ENCODE assay signal across 8 mouse cellular contexts in genomic region chr12:100958006-100958405, GRCm38 (mm10). TPM values are rescaled to one million over a fixed set of nuclear protein-coding genes. Genes with fewer than 3 reads are reported as not detected.
A peak's percentile ranks its signal among the peaks of the same experiment; 100 is the strongest.
DNase-seq lines count a peak whose midpoint lies in the region; ATAC-seq lines count a peak whose summit lies in the region.

No protein-coding gene starts in this region.

- peaks cover 14% of the 10 kb centered on the region for H3K4me1 ChIP-seq in embryonic facial prominence, embryonic 13.5 days
- H3K4me1 ChIP-seq in heart, embryonic 11.5 days (ENCODE audit: control insufficient read depth, insufficient read depth, low read length) = peaks cover 9% of the 10 kb centered on the region
- peaks cover 45% of the 10 kb centered on the region for H3K4me1 ChIP-seq in kidney, embryonic 15.5 days
- peaks cover 67% of the 10 kb centered on the region for H3K4me1 ChIP-seq in liver, embryonic 16.5 days (ENCODE audit: control insufficient read depth, low read depth, low read length)
- H3K4me1 ChIP-seq in neural tube, embryonic 13.5 days (replicated peaks) = peaks cover 35% of the 10 kb centered on the region

- WGBS in embryonic facial prominence, embryonic 13.5 days = 18% methylated on average over 5 of the region's 5 CpGs
- 23% methylated on average over 5 of the region's 5 CpGs for WGBS in heart, embryonic 11.5 days (ENCODE audit: insufficient replicate concordance)
- 26% methylated on average over 5 of the region's 5 CpGs for WGBS in kidney, embryonic 15.5 days
- WGBS in liver, embryonic 16.5 days (ENCODE audit: insufficient replicate concordance) = 20% methylated on average over 5 of the region's 5 CpGs
- WGBS in neural tube, embryonic 13.5 days = 21% methylated on average over 5 of the region's 5 CpGs

- peak; percentile 20; the same call in 1 of the 2 replicates for ATAC-seq in embryonic facial prominence, embryonic 13.5 days (ENCODE audit: insufficient number of reproducible peaks, insufficient read depth, low FRiP score, low TSS enrichment, low read depth)
- 0 out of 2 replicates have a peak, but pooled peaks have one; percentile 33 for ATAC-seq in heart, embryonic 11.5 days (replicated peaks; ENCODE audit: insufficient number of reproducible peaks, low FRiP score, low TSS enrichment)
- peak; percentile 50 for ATAC-seq in kidney, embryonic 15.5 days (replicated peaks; ENCODE audit: low FRiP score)
- peak; percentile 40 for ATAC-seq in liver, embryonic 16.5 days (ENCODE audit: low read depth)
- peak; percentile 59 for ATAC-seq in neural tube, embryonic 13.5 days (ENCODE audit: low read depth)

- H3K27me3 ChIP-seq in embryonic facial prominence, embryonic 13.5 days = no peaks in the 10 kb centered on the region
- peaks cover 66% of the 10 kb centered on the region for H3K27me3 ChIP-seq in heart, embryonic 11.5 days (ENCODE audit: control insufficient read depth, insufficient read depth, low read length)
- H3K27me3 ChIP-seq in kidney, embryonic 15.5 days = no peaks in the 10 kb centered on the region
- H3K27me3 ChIP-seq in liver, embryonic 16.5 days (ENCODE audit: control insufficient read depth, insufficient read depth, low read depth, low read length) = no peaks in the 10 kb centered on the region
- H3K27me3 ChIP-seq in neural tube, embryonic 13.5 days = peaks cover 32% of the 10 kb centered on the region

- H3K9ac ChIP-seq in embryonic facial prominence, embryonic 13.5 days = no peak overlapping the region
- H3K9ac ChIP-seq in heart, embryonic 11.5 days (ENCODE audit: low read depth, low read length) = no peak overlapping the region
- H3K9ac ChIP-seq in kidney, embryonic 15.5 days = no peak overlapping the region
- H3K9ac ChIP-seq in liver, embryonic 16.5 days (ENCODE audit: low read depth, low read length) = peak overlapping the region; percentile 59
- H3K9ac ChIP-seq in neural tube, embryonic 13.5 days = peak overlapping the region; percentile 47; the same call in 1 of the 2 replicates

- no peak overlapping the region for H3K4me3 ChIP-seq in embryonic facial prominence, embryonic 13.5 days
- H3K4me3 ChIP-seq in heart, embryonic 11.5 days (ENCODE audit: low read depth, low read length) = no peak overlapping the region
- no peak overlapping the region for H3K4me3 ChIP-seq in kidney, embryonic 15.5 days (replicated peaks)
- peak overlapping the region; percentile 18 for H3K4me3 ChIP-seq in liver, embryonic 16.5 days (ENCODE audit: low read depth, low read length)
- H3K4me3 ChIP-seq in neural tube, embryonic 13.5 days = no peak overlapping the region

- no peaks in the 10 kb centered on the region for H3K9me3 ChIP-seq in embryonic facial prominence, embryonic 13.5 days
- H3K9me3 ChIP-seq in heart, embryonic 11.5 days (replicated peaks; ENCODE audit: control insufficient read depth, low read length) = no peaks in the 10 kb centered on the region
- H3K9me3 ChIP-seq in kidney, embryonic 15.5 days (replicated peaks) = no peaks in the 10 kb centered on the region
- no peaks in the 10 kb centered on the region for H3K9me3 ChIP-seq in liver, embryonic 16.5 days (replicated peaks; ENCODE audit: control insufficient read depth, low read length)
- no peaks in the 10 kb centered on the region for H3K9me3 ChIP-seq in neural tube, embryonic 13.5 days

- H3K36me3 ChIP-seq in embryonic facial prominence, embryonic 13.5 days = no peaks in the 10 kb centered on the region
- no peaks in the 10 kb centered on the region for H3K36me3 ChIP-seq in heart, embryonic 11.5 days (ENCODE audit: control insufficient read depth, insufficient read depth, low read length)
- peaks cover 9% of the 10 kb centered on the region for H3K36me3 ChIP-seq in kidney, embryonic 15.5 days
- peaks cover 6% of the 10 kb centered on the region for H3K36me3 ChIP-seq in liver, embryonic 16.5 days (ENCODE audit: control insufficient read depth, insufficient read depth)
- H3K36me3 ChIP-seq in neural tube, embryonic 13.5 days = no peaks in the 10 kb centered on the region; the same call in 1 of the 2 replicates

- no peak overlapping the region for H3K4me2 ChIP-seq in embryonic facial prominence, embryonic 13.5 days
- H3K4me2 ChIP-seq in heart, embryonic 11.5 days = no peak overlapping the region
- H3K4me2 ChIP-seq in kidney, embryonic 15.5 days = no peak overlapping the region
- H3K4me2 ChIP-seq in liver, embryonic 16.5 days (ENCODE audit: low read depth, low read length) = peak overlapping the region; percentile 54
- H3K4me2 ChIP-seq in neural tube, embryonic 13.5 days = no peak overlapping the region

- DNase-seq in CD4-positive helper T cell, adult 2 months (ENCODE audit: low read depth, low spot score) = peak; percentile 80
- DNase-seq in adrenal gland, postnatal 36 days = peak; percentile 65 to 78
- peak; percentile 88 for DNase-seq in testis, postnatal 10 days (ENCODE audit: low spot score)

- no peak overlapping the region for H3K27ac ChIP-seq in embryonic facial prominence, embryonic 13.5 days
- H3K27ac ChIP-seq in heart, embryonic 11.5 days (ENCODE audit: low read depth, low read length) = no peak overlapping the region
- H3K27ac ChIP-seq in kidney, embryonic 15.5 days = peak overlapping the region; percentile 82; the same call in 1 of the 2 replicates
- H3K27ac ChIP-seq in liver, embryonic 16.5 days (ENCODE audit: low read length) = peak overlapping the region; percentile 98
- H3K27ac ChIP-seq in neural tube, embryonic 13.5 days (replicated peaks) = peak overlapping the region; percentile 64

RNA-seq across cellular contexts. Expression of gene Gpr68, which starts 50.0 kb away (rescaled TPM):
- total RNA-seq in adrenal gland, postnatal 36 days (2021) = under 1 TPM; 0.79 to 0.82 TPM
- 0.62 and 0.69 TPM in 2 replicates for polyA plus RNA-seq in embryonic facial prominence, embryonic 13.5 days (2015; fragmentation: Nextera tagmentation; extraction: Ambion mirVana)
- polyA plus RNA-seq in heart, embryonic 11.5 days (2014; fragmentation: Nextera tagmentation; extraction: Ambion mirVana) = 3.2 and 4.2 TPM in 2 replicates
- polyA plus RNA-seq in kidney, embryonic 15.5 days (2015; fragmentation: Nextera tagmentation; extraction: Ambion mirVana) = 0.51 and 0.53 TPM in 2 replicates
- polyA plus RNA-seq in liver, embryonic 16.5 days (2015; fragmentation: Nextera tagmentation; extraction: Ambion mirVana) = 0.04 and 0.08 TPM in 2 replicates
- 2.1 and 2.2 TPM in 2 replicates for polyA plus RNA-seq in neural tube, embryonic 13.5 days (2015; fragmentation: Nextera tagmentation; extraction: Ambion mirVana)

Comparison
In these comparisons a context has a peak if more than half of its experiments do, and no peak if none do; other contexts are left out.
1. H3K27ac ChIP-seq: peak in kidney, embryonic 15.5 days (single experiment), liver, embryonic 16.5 days (single experiment) and neural tube, embryonic 13.5 days (single experiment); none in embryonic facial prominence, embryonic 13.5 days (single experiment) and heart, embryonic 11.5 days (single experiment).
2. H3K9ac ChIP-seq: peak in liver, embryonic 16.5 days (single experiment) and neural tube, embryonic 13.5 days (single experiment); none in embryonic facial prominence, embryonic 13.5 days (single experiment), heart, embryonic 11.5 days (single experiment) and kidney, embryonic 15.5 days (single experiment).
3. Peak in every context shown above with its lines, with median percentiles within 50 percentile points of each other: DNase-seq and ATAC-seq.